Mouse (Mus musculus) liver, embryonic 16.5 days (tissue): Measurements from ENCODE around the gene Mansc1. TPM values are rescaled to one million over a fixed set of nuclear protein-coding genes. Genes with fewer than 3 reads are reported as not detected.
A peak's percentile ranks its signal among the peaks of the same experiment; 100 is the strongest.

Experiments
- ATAC-seq: fragments of 200-750 bp; cut with Nextera tagmentation; 2 replicates; pipeline ENCODE4 v1.8.0; 2017; ENCODE audit warnings: low read depth, mild to moderate bottlenecking, moderate number of reproducible peaks, moderate library complexity
- H3K27ac ChIP-seq: fragments of 300-500 bp; sonication (generic); 2 replicates; pipeline ENCODE4 v1.5.1; 2014; ENCODE audit warnings: mild to moderate bottlenecking, low read length
- H3K27me3 ChIP-seq: fragments of 300-500 bp; sonication (generic); 2 replicates; pipeline ENCODE4 v1.6.1; 2014; ENCODE audit warnings: low read depth, low read length, mixed read lengths; ENCODE audit not compliant: control insufficient read depth, insufficient read depth
- H3K36me3 ChIP-seq: fragments of 300-500 bp; sonication (generic); 2 replicates; pipeline ENCODE4 v1.6.1; 2014; ENCODE audit warnings: mild to moderate bottlenecking; ENCODE audit not compliant: control insufficient read depth, insufficient read depth
- H3K4me1 ChIP-seq: fragments of 300-500 bp; sonication (generic); 2 replicates; pipeline ENCODE4 v1.6.1; 2014; ENCODE audit warnings: low read depth, low read length, mixed read lengths; ENCODE audit not compliant: control insufficient read depth
- H3K4me2 ChIP-seq: fragments of 300-500 bp; sonication (generic); 2 replicates; pipeline ENCODE4 v1.6.1; 2014; ENCODE audit warnings: low read depth, low read length, mixed read lengths
- H3K4me3 ChIP-seq: fragments of 300-500 bp; sonication (generic); 2 replicates; pipeline ENCODE4 v1.5.1; 2014; ENCODE audit warnings: low read depth, mild to moderate bottlenecking, low read length
- H3K9ac ChIP-seq: fragments of 300-500 bp; sonication (generic); 2 replicates; pipeline ENCODE4 v1.6.1; 2014; ENCODE audit warnings: low read depth, low read length
- H3K9me3 ChIP-seq: fragments of 300-500 bp; sonication (generic); replicated peaks from 2 replicates; pipeline ENCODE4 v1.6.1; 2016; ENCODE audit warnings: low read length; ENCODE audit not compliant: control insufficient read depth
- WGBS: fragments of 180-500 bp; shearing (Covaris S2); extraction: QIAGEN DNeasy Blood & Tissue Kit; methylation state at CpG from one replicate; pipeline ENCODE4 v1.1.7; 2014; ENCODE audit not compliant: insufficient replicate concordance; 5-methylcytosine and 5-hydroxymethylcytosine counted together
- polyA plus RNA-seq: library from polyadenylated mRNA; unstranded; fragments of >200 nt; fragmentation: Nextera tagmentation; extraction: Ambion mirVana; gene quantifications from 2 replicates; pipeline ENCODE4 v1.2.1, GENCODE M21; 2015

The Mansc1 gene
- polyA plus RNA-seq, 1 experiment from 2014 or later = 0.80 TPM

GRCm38 (mm10) chr6:134664573-134664972 is 32.3 kb upstream of the Mansc1 start:
- Histone ChIP-seq H3K27ac (peak overlapping the region; percentile 80), H3K4me2 (no peak overlapping the region), H3K9ac (no peak overlapping the region)

GRCm38 (mm10) chr6:134660714-134661406 is 28.6 kb upstream of the Mansc1 start:
- ATAC-seq = 0 out of 2 replicates have a peak, but pooled peaks have one; percentile 12
- Histone ChIP-seq H3K27me3 (no peaks in the 10 kb centered on the region), H3K4me3 (no peak overlapping the region), H3K36me3 (no peaks in the 10 kb centered on the region), H3K9me3 (no peaks in the 10 kb centered on the region), H3K4me2 (no peak overlapping the region), H3K27ac (peak overlapping the region; percentile 12; the same call in 1 of the 2 replicates), H3K9ac (no peak overlapping the region), H3K4me1 (peaks cover 17% of the 10 kb centered on the region)
- WGBS = 28% methylated on average over 8 of the region's 8 CpGs

More at GRCm38 (mm10) chr6:134664573-134664972, 32.3 kb upstream of the Mansc1 start:
- Histone ChIP-seq H3K36me3 (no peaks in the 10 kb centered on the region), H3K4me3 (no peak overlapping the region), H3K9me3 (no peaks in the 10 kb centered on the region), H3K4me1 (peaks cover 22% of the 10 kb centered on the region), H3K27me3 (no peaks in the 10 kb centered on the region)
- peak; percentile 88 for ATAC-seq
- 17% methylated on average over 5 of the region's 5 CpGs for WGBS

GRCm38 (mm10) chr6:134659108-134659958 is 27.0 kb upstream of the Mansc1 start:
- 17% methylated on average over 9 of the region's 9 CpGs for WGBS
- ATAC-seq = peak; percentile 59; the same call in 1 of the 2 replicates
- Histone ChIP-seq H3K9ac (no peak overlapping the region), H3K9me3 (no peaks in the 10 kb centered on the region), H3K4me3 (no peak overlapping the region), H3K27ac (no peak overlapping the region), H3K36me3 (no peaks in the 10 kb centered on the region), H3K4me1 (peaks cover 13% of the 10 kb centered on the region), H3K27me3 (no peaks in the 10 kb centered on the region), H3K4me2 (no peak overlapping the region)

GRCm38 (mm10) chr6:134656527-134656926 is 24.2 kb upstream of the Mansc1 start:
- WGBS = 63% methylated on average over 4 of the region's 4 CpGs
- Histone ChIP-seq H3K36me3 (no peaks in the 10 kb centered on the region), H3K4me2 (no peak overlapping the region), H3K9me3 (no peaks in the 10 kb centered on the region), H3K27ac (no peak overlapping the region), H3K4me3 (no peak overlapping the region), H3K27me3 (no peaks in the 10 kb centered on the region), H3K4me1 (peaks cover 8% of the 10 kb centered on the region), H3K9ac (no peak overlapping the region)
- no peak for ATAC-seq

GRCm38 (mm10) chr6:134648356-134648755 is 16.1 kb upstream of the Mansc1 start:
- H3K27ac ChIP-seq = no peak overlapping the region
- no peaks in the 10 kb centered on the region for H3K9me3 ChIP-seq
- 76% methylated on average over 5 of the region's 5 CpGs for WGBS
- H3K27me3 ChIP-seq = no peaks in the 10 kb centered on the region
- H3K4me1 ChIP-seq = no peaks in the 10 kb centered on the region
- H3K9ac ChIP-seq = no peak overlapping the region
- ATAC-seq = no peak
- no peaks in the 10 kb centered on the region for H3K36me3 ChIP-seq
- no peak overlapping the region for H3K4me2 ChIP-seq
- H3K4me3 ChIP-seq = no peak overlapping the region

- Histone ChIP-seq H3K36me3 (no peaks in the 10 kb centered on the region), H3K27ac (no peak overlapping the region), H3K9ac (no peak overlapping the region), H3K4me2 (no peak overlapping the region), H3K4me3 (no peak overlapping the region), H3K27me3 (no peaks in the 10 kb centered on the region), H3K9me3 (no peaks in the 10 kb centered on the region), H3K4me1 (no peaks in the 10 kb centered on the region)
- WGBS = 65% methylated on average over 5 of the region's 5 CpGs
- no peak for ATAC-seq
Observed at GRCm38 (mm10) chr6:134647621-134648020, 15.3 kb upstream of the Mansc1 start.

- Histone ChIP-seq H3K4me1 (peaks cover 2% of the 10 kb centered on the region), H3K4me3 (no peak overlapping the region), H3K9ac (no peak overlapping the region), H3K36me3 (no peaks in the 10 kb centered on the region), H3K27ac (no peak overlapping the region), H3K4me2 (no peak overlapping the region), H3K9me3 (no peaks in the 10 kb centered on the region), H3K27me3 (no peaks in the 10 kb centered on the region)
- no peak for ATAC-seq
- 66% methylated on average over 6 of the region's 6 CpGs for WGBS
Observed at GRCm38 (mm10) chr6:134646835-134647234, 14.5 kb upstream of the Mansc1 start.

GRCm38 (mm10) chr6:134643296-134643695 is 11.0 kb upstream of the Mansc1 start:
- Histone ChIP-seq H3K27ac (no peak overlapping the region), H3K9ac (no peak overlapping the region), H3K4me1 (peaks cover 6% of the 10 kb centered on the region), H3K9me3 (no peaks in the 10 kb centered on the region), H3K4me3 (no peak overlapping the region), H3K4me2 (no peak overlapping the region), H3K27me3 (no peaks in the 10 kb centered on the region), H3K36me3 (no peaks in the 10 kb centered on the region)
- WGBS = 77% methylated on average over 5 of the region's 5 CpGs
- ATAC-seq = no peak
